Mouse (Mus musculus): ENCODE measurements at regions not wholly inside any gene's neighbourhood (a gene's known extent, or its start where the extent isn't known, plus 50 kb on each side); places are given as distances from the start of the nearest gene placed in this dataset.

DNA sequence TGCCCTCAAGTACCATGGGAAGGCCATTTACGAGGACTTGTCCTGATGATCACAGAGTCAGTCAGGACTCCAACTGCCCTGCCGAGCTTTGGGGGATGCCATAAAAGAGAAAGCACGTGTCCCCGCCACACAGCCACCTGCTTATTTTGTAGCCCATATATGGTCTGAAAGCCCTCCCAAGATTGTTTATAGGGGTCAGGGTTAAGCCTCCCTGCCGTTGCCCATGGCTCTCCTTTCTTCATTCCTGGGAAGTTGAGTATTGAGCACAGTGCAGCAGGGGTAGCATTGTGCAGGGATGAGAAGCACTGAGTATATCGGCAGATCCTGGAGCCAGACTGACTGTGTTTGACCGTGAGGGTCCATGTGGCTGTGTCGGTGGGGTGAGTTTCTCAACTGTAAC is 76.4 kb downstream of the Ackr3 start:
- TF ChIP-seq ZNF384 (IDR thresholded peaks at IDR 0.05; ENCODE audit: low read depth, low read length), result no peak
- TF ChIP-seq ZC3H11A (IDR thresholded peaks at IDR 0.05; ENCODE audit: borderline replicate concordance, low read depth, low read length), result no peak
- TF ChIP-seq MAFK (IDR thresholded peaks at IDR 0.05; ENCODE audit: insufficient read depth, low read depth, low read length), result no peak
